Comparison of ENCODE assay signal across 8 mouse cellular contexts in the genomic region with DNA sequence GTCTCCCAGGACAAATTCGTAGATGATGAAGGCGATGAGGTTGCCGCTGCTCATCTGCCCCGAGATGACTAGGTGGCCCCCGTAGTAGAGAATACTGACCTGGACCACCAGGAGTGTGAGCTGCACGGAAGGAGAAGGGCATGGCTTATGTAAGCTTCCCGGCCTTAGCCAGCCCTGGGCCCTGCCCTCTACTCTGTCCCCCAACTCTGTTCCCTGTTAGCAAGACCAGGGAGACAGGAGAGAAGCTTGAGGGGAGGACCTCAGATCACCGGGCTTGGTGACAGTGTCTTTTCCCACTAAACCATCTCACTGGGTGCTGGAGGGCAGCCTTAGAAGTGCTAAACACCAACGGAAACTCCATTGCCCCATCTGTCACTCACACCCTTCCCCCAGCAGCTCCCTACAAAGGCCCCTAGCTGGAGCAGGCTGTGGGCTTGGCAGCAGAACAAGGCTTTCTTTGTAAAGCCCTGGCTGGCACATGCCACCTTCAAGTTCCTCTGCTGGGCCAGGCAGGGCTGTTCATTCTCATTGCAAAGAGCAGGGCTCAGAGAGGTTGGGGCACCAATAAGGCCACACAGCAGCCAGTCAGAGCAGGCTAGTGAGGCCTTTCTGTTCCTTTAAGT. TPM values are rescaled to one million over a fixed set of nuclear protein-coding genes. Genes with fewer than 3 reads are reported as not detected.
DNase-seq lines count a peak whose midpoint lies in the region; ATAC-seq lines count a peak whose summit lies in the region.

No protein-coding gene starts in this region.

- H3K4me3 ChIP-seq in hindbrain, embryonic 10.5 days: no peak overlapping the region
- H3K4me3 ChIP-seq in kidney, embryonic 16.5 days (ENCODE audit: low read length): no peak overlapping the region

- peaks cover 65% of the 10 kb centered on the region for H3K4me1 ChIP-seq in hindbrain, embryonic 10.5 days (replicated peaks)
- peaks cover 26% of the 10 kb centered on the region for H3K4me1 ChIP-seq in kidney, embryonic 16.5 days (ENCODE audit: insufficient read depth, low read length)

- H3K27ac ChIP-seq in hindbrain, embryonic 10.5 days: peak overlapping the region; percentile 73
- H3K27ac ChIP-seq in kidney, embryonic 16.5 days (ENCODE audit: low read length): no peak overlapping the region

- H3K36me3 ChIP-seq in hindbrain, embryonic 10.5 days: no peaks in the 10 kb centered on the region
- H3K36me3 ChIP-seq in kidney, embryonic 16.5 days (ENCODE audit: insufficient read depth, low read length): no peaks in the 10 kb centered on the region

- 61% methylated on average over 9 of the region's 9 CpGs for WGBS in hindbrain, embryonic 10.5 days
- WGBS in kidney, embryonic 16.5 days: 64% methylated on average over 9 of the region's 9 CpGs

- peak; percentile 16 for DNase-seq in gastrocnemius, postnatal 10 days
- no peak for DNase-seq in gastrocnemius, postnatal 36 days
- peak; percentile 66 for DNase-seq in cerebellum, adult 9-11 months
- DNase-seq in hindbrain, embryonic 10.5 days (ENCODE audit: low spot score): peak; percentile 13
- DNase-seq in left cerebral cortex, postnatal 4 days: peak; percentile 90
- DNase-seq in right cerebral cortex, postnatal 10 days (ENCODE audit: low spot score in 2 of 2): peak; percentile 87 to 90
- DNase-seq in ovary, postnatal 14 days (ENCODE audit: low spot score): no peak

- intact Hi-C loops in gastrocnemius, postnatal 36 days (cut with DNase I): loop anchor here (5.0 kb wide), 1 partner anchor 37 kb away; no protein-coding TSS in a partner anchor
- intact Hi-C loops in left cerebral cortex, postnatal 4 days (cut with DNase I): no loop called here

- ATAC-seq in kidney, embryonic 16.5 days (ENCODE audit: low FRiP score, low TSS enrichment): no peak

- 0 out of 2 replicates have a peak, but pooled peaks cover 3% of the 10 kb centered on the region for H3K27me3 ChIP-seq in hindbrain, embryonic 10.5 days (ENCODE audit: insufficient read depth, poor library complexity, severe bottlenecking)
- no peaks in the 10 kb centered on the region for H3K27me3 ChIP-seq in kidney, embryonic 16.5 days (ENCODE audit: insufficient read depth, low read length)

- no peaks in the 10 kb centered on the region for H3K9me3 ChIP-seq in hindbrain, embryonic 10.5 days
- H3K9me3 ChIP-seq in kidney, embryonic 16.5 days (ENCODE audit: low read length): no peaks in the 10 kb centered on the region

- no peak overlapping the region for H3K4me2 ChIP-seq in kidney, embryonic 16.5 days (replicated peaks; ENCODE audit: low read depth, low read length)

- no peak overlapping the region for H3K9ac ChIP-seq in kidney, embryonic 16.5 days (replicated peaks; ENCODE audit: low read length)

RNA-seq across cellular contexts. Expression of gene Abcb9, which starts 16.7 kb away (rescaled TPM):
- 1 to 10 TPM; 4.2 to 4.4 TPM for total RNA-seq in gastrocnemius, postnatal 10 days (2021)
- total RNA-seq in gastrocnemius, postnatal 36 days (2021): 1 to 10 TPM; 8.1 to 8.8 TPM
- polyA plus RNA-seq in hindbrain, embryonic 10.5 days (2016; fragmentation: Nextera tagmentation; extraction: Ambion mirVana): 1.3 and 1.9 TPM in 2 replicates
- total RNA-seq in left cerebral cortex, postnatal 4 days (2021): 10 to 100 TPM; 26.5 to 28.8 TPM
- polyA plus RNA-seq in kidney, embryonic 16.5 days (2015; fragmentation: Nextera tagmentation; extraction: Ambion mirVana): 1.3 and 2.6 TPM in 2 replicates

RNA-seq across cellular contexts. Expression of gene Ogfod2, which starts 33.2 kb away (rescaled TPM):
- 1 to 10 TPM; 7.2 to 8.8 TPM for total RNA-seq in gastrocnemius, postnatal 10 days (2021)
- total RNA-seq in gastrocnemius, postnatal 36 days (2021): 10 to 100 TPM; 10.5 to 10.6 TPM
- 20.9 and 23.9 TPM in 2 replicates for polyA plus RNA-seq in hindbrain, embryonic 10.5 days (2016; fragmentation: Nextera tagmentation; extraction: Ambion mirVana)
- 10 to 100 TPM; 32.5 to 34.1 TPM for total RNA-seq in left cerebral cortex, postnatal 4 days (2021)
- 30.6 and 32.4 TPM in 2 replicates for polyA plus RNA-seq in kidney, embryonic 16.5 days (2015; fragmentation: Nextera tagmentation; extraction: Ambion mirVana)

RNA-seq across cellular contexts. Expression of gene Arl6ip4, which starts 37.0 kb away (rescaled TPM):
- total RNA-seq in gastrocnemius, postnatal 10 days (2021): 10 to 100 TPM; 53.8 to 64.3 TPM
- total RNA-seq in gastrocnemius, postnatal 36 days (2021): 10 to 100 TPM; 42.8 to 47.6 TPM
- 117 and 126 TPM in 2 replicates for polyA plus RNA-seq in hindbrain, embryonic 10.5 days (2016; fragmentation: Nextera tagmentation; extraction: Ambion mirVana)
- total RNA-seq in left cerebral cortex, postnatal 4 days (2021): 10 to 100 TPM; 58.1 to 59.9 TPM
- 100 and 102 TPM in 2 replicates for polyA plus RNA-seq in kidney, embryonic 16.5 days (2015; fragmentation: Nextera tagmentation; extraction: Ambion mirVana)

RNA-seq across cellular contexts. Expression of gene Vps37b, which starts 46.8 kb away (rescaled TPM):
- total RNA-seq in gastrocnemius, postnatal 10 days (2021): 10 to 100 TPM; 11.9 to 13.4 TPM
- total RNA-seq in gastrocnemius, postnatal 36 days (2021): 1 to 10 TPM; 4.7 to 4.8 TPM
- polyA plus RNA-seq in hindbrain, embryonic 10.5 days (2016; fragmentation: Nextera tagmentation; extraction: Ambion mirVana): 57.5 and 71.8 TPM in 2 replicates
- total RNA-seq in left cerebral cortex, postnatal 4 days (2021): 10 to 100 TPM; 46.2 to 49.9 TPM
- polyA plus RNA-seq in kidney, embryonic 16.5 days (2015; fragmentation: Nextera tagmentation; extraction: Ambion mirVana): 40.8 and 41.8 TPM in 2 replicates

Comparison
In these comparisons a context has a peak if more than half of its experiments do, and no peak if none do; other contexts are left out.
1. DNase-seq: peak in gastrocnemius, postnatal 10 days (single experiment), cerebellum, adult 9-11 months (single experiment), hindbrain, embryonic 10.5 days (single experiment), left cerebral cortex, postnatal 4 days (single experiment) and right cerebral cortex, postnatal 10 days (2 of 2); none in gastrocnemius, postnatal 36 days (0 of 2) and ovary, postnatal 14 days (single experiment).